Mouse (Mus musculus) intestine, postnatal 0 days (tissue): ENCODE data around the gene Aarsd1. TPM values are rescaled to one million over a fixed set of nuclear protein-coding genes. Genes with fewer than 3 reads are reported as not detected.

Experiments
- ATAC-seq: fragments of 200-750 bp; cut with Nextera tagmentation; 2 replicates; pipeline ENCODE4 v1.8.0; 2017; ENCODE audit warnings: mild to moderate bottlenecking, moderate TSS enrichment, moderate library complexity
- H3K27ac ChIP-seq: fragments of 300-500 bp; sonication (generic); 2 replicates; pipeline ENCODE4 v1.5.1; 2014; ENCODE audit warnings: mild to moderate bottlenecking, low read depth, low read length, moderate library complexity
- H3K27me3 ChIP-seq: fragments of 300-500 bp; sonication (generic); replicated peaks from 2 replicates; pipeline ENCODE4 v1.6.1; 2014; ENCODE audit warnings: low read length, mixed read lengths; ENCODE audit not compliant: control insufficient read depth, insufficient read depth
- H3K36me3 ChIP-seq: fragments of 300-500 bp; sonication (generic); 2 replicates; pipeline ENCODE4 v1.6.1; 2014; ENCODE audit warnings: mild to moderate bottlenecking, moderate library complexity; ENCODE audit not compliant: control insufficient read depth, insufficient read depth
- H3K4me1 ChIP-seq: fragments of 300-500 bp; sonication (generic); replicated peaks from 2 replicates; pipeline ENCODE4 v1.6.1; 2014; ENCODE audit warnings: antibody characterized with exemption, low read length, mixed read lengths; ENCODE audit not compliant: control insufficient read depth, insufficient read depth
- H3K4me2 ChIP-seq: fragments of 300-500 bp; sonication (generic); replicated peaks from 2 replicates; pipeline ENCODE4 v1.6.1; 2014; ENCODE audit warnings: low read depth, mild to moderate bottlenecking, moderate library complexity
- H3K4me3 ChIP-seq: fragments of 300-500 bp; sonication (generic); 2 replicates; pipeline ENCODE4 v1.5.1; 2014; ENCODE audit warnings: low read depth, low read length
- H3K9ac ChIP-seq: fragments of 300-500 bp; sonication (generic); 2 replicates; pipeline ENCODE4 v1.6.1; 2014; ENCODE audit warnings: mild to moderate bottlenecking, low read depth, low read length
- H3K9me3 ChIP-seq: fragments of 300-500 bp; sonication (generic); 2 replicates; pipeline ENCODE4 v1.6.1; 2016; ENCODE audit warnings: mixed run types; ENCODE audit not compliant: control insufficient read depth
- CTCF ChIP-seq: sonication (generic); IDR thresholded peaks from 2 replicates; pipeline ENCODE4 v1.5.1; 2016; ENCODE audit warnings: low read depth, mild to moderate bottlenecking, control low read depth, antibody characterized with exemption, moderate library complexity
- WGBS: fragments of 180-500 bp; shearing (Covaris S2); extraction: QIAGEN DNeasy Blood & Tissue Kit; methylation state at CpG from one replicate; pipeline ENCODE4 v1.1.7; 2014; 5-methylcytosine and 5-hydroxymethylcytosine counted together
- polyA plus RNA-seq: library from polyadenylated mRNA; unstranded; fragments of >200 nt; fragmentation: Nextera tagmentation; extraction: Ambion mirVana; gene quantifications from 2 replicates; pipeline ENCODE4 v1.2.1, GENCODE M21; 2015

Aarsd1 gene
- polyA plus RNA-seq, 1 experiment from 2014 or later, result 27.0 TPM

GRCm38 (mm10) chr11:101431327-101431726, 13.9 kb upstream of the Aarsd1 start:
- Histone ChIP-seq H3K9me3 (no peaks in the 10 kb centered on the region), H3K27me3 (no peaks in the 10 kb centered on the region), H3K4me2 (no peak overlapping the region), H3K9ac (no peak overlapping the region), H3K4me3 (no peak overlapping the region), H3K4me1 (0 out of 2 replicates have a peak, but pooled peaks cover 2% of the 10 kb centered on the region), H3K36me3 (peaks cover 54% of the 10 kb centered on the region), H3K27ac (no peak overlapping the region)
- no peak for ATAC-seq
- WGBS, result 90% methylated on average over 9 of the region's 9 CpGs
- TF ChIP-seq CTCF, result no peak

- H3K4me3 ChIP-seq, result peak overlapping the region; percentile 79
- H3K4me2 ChIP-seq, result peak overlapping the region; percentile 82
- peaks cover 18% of the 10 kb centered on the region for H3K36me3 ChIP-seq
- no peaks in the 10 kb centered on the region for H3K27me3 ChIP-seq
- H3K9ac ChIP-seq, result peak overlapping the region; percentile 67; the same call in 1 of the 2 replicates
- 38% methylated on average over 8 of the region's 8 CpGs for WGBS
- 0 out of 2 replicates have a peak, but pooled peaks cover 5% of the 10 kb centered on the region for H3K4me1 ChIP-seq
- no peaks in the 10 kb centered on the region for H3K9me3 ChIP-seq
- 0 out of 2 replicates have a peak overlapping the region, but pooled peaks have one; percentile 1 for H3K27ac ChIP-seq
- TF ChIP-seq CTCF, result no peak
- no peak for ATAC-seq
Measured at GRCm38 (mm10) chr11:101426165-101426564, 8.8 kb upstream of the Aarsd1 start.

GRCm38 (mm10) chr11:101424925-101425813, 7.8 kb upstream of the Aarsd1 start, which contains the start of the genes Rundc1 and Ptges3l:
Gene Rundc1 (plus strand): TSS chr11:101425085.
Gene Ptges3l (minus strand): TSS chr11:101425333.
- H3K36me3 ChIP-seq, result peaks cover 9% of the 10 kb centered on the region
- peak within 1 kb of the TSS; percentile 88 for H3K27ac ChIP-seq
- peak within 1 kb of the TSS; percentile 79 for H3K4me3 ChIP-seq

GRCm38 (mm10) chr11:101424105-101424851, 6.9 kb upstream of the Aarsd1 start, which contains the start of gene Gm27029:
Gene Gm27029 (minus strand): TSS chr11:101424796.
- H3K9ac ChIP-seq, result peak within 1 kb of the TSS; percentile 67
- no peaks in the 10 kb centered on the region for H3K9me3 ChIP-seq
- peak; percentile 56 for ATAC-seq
- H3K36me3 ChIP-seq, result peaks cover 3% of the 10 kb centered on the region
- H3K27me3 ChIP-seq, result no peaks in the 10 kb centered on the region
- peak within 1 kb of the TSS; percentile 82 for H3K4me2 ChIP-seq
- whole genome bisulfite sequencing, result 7% methylated on average over 23 of the region's 23 CpGs
- H3K4me3 ChIP-seq, result peak within 1 kb of the TSS; percentile 79
- H3K27ac ChIP-seq, result peak within 1 kb of the TSS; percentile 88
- 0 out of 2 replicates have a peak, but pooled peaks cover 5% of the 10 kb centered on the region for H3K4me1 ChIP-seq
- no peak for TF ChIP-seq CTCF

More at GRCm38 (mm10) chr11:101424925-101425813, 7.8 kb upstream of the Aarsd1 start, which contains the start of the genes Rundc1 and Ptges3l:
- peak; percentile 92 for ATAC-seq
- 0 out of 2 replicates have a peak, but pooled peaks cover 5% of the 10 kb centered on the region for H3K4me1 ChIP-seq
- TF ChIP-seq CTCF, result peak; percentile 69
- peak within 1 kb of the TSS; percentile 82 for H3K4me2 ChIP-seq
- WGBS, result under 1% methylated on average over 78 of the region's 81 CpGs
- no peaks in the 10 kb centered on the region for H3K9me3 ChIP-seq
- H3K27me3 ChIP-seq, result no peaks in the 10 kb centered on the region
- peak within 1 kb of the TSS; percentile 67 for H3K9ac ChIP-seq

- no peaks in the 10 kb centered on the region for H3K27me3 ChIP-seq
- no peak overlapping the region for H3K4me2 ChIP-seq
- no peaks in the 10 kb centered on the region for H3K36me3 ChIP-seq
- no peak for ATAC-seq
- H3K9ac ChIP-seq, result no peak overlapping the region
- H3K4me1 ChIP-seq, result no peaks in the 10 kb centered on the region
- TF ChIP-seq CTCF, result no peak
- H3K27ac ChIP-seq, result no peak overlapping the region
- no peak overlapping the region for H3K4me3 ChIP-seq
- H3K9me3 ChIP-seq, result no peaks in the 10 kb centered on the region
- 83% methylated on average over 5 of the region's 5 CpGs for WGBS
Measured at GRCm38 (mm10) chr11:101420148-101420547, 2.7 kb upstream of the Aarsd1 start.

- Histone ChIP-seq H3K27ac (no peak overlapping the region), H3K27me3 (no peaks in the 10 kb centered on the region), H3K4me2 (no peak overlapping the region), H3K4me3 (no peak overlapping the region), H3K4me1 (no peaks in the 10 kb centered on the region), H3K9ac (no peak overlapping the region), H3K36me3 (no peaks in the 10 kb centered on the region), H3K9me3 (no peaks in the 10 kb centered on the region)
- WGBS, result 43% methylated on average over 3 of the region's 3 CpGs
- peak; percentile 55 for TF ChIP-seq CTCF
- ATAC-seq, result no peak
Measured at GRCm38 (mm10) chr11:101419610-101420009, 2.2 kb upstream of the Aarsd1 start.
